Mouse (Mus musculus): ENCODE results near the gene Selenoo. TPM values are rescaled to one million over a fixed set of nuclear protein-coding genes. Genes with fewer than 3 reads are reported as not detected.

Selenoo gene
- polyA plus RNA-seq, 1 experiment = 26.1 TPM

DNA sequence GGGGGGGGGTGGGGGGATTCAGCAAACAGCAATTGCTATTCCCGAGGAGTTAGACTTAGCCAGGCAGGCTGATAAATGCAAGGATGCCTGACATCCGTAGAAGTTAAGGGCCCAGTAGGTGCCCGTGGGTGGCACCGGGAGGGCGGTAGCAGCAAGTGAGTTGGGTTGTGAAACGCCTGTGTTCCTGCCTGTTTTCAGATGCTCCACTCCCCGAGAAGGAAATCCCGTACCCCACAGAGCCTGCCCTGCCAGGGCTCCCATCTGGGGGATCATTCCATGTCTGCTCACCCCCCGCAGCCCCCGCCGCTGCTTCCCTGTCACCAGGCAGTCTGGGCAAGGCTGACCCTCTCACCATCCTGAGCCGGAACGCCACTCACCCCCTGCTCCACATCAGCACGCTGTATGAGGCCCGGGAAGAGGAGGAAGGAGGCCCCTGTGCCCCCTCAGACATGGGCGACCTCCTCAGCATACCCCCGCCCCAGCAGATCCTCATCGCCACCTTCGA, 19.5 kb upstream of the Selenoo start:
- Histone ChIP-seq H3K4me3 (ENCODE audit: insufficient read depth, low read depth, low read length) (no peak overlapping the region), H3K4me1 (ENCODE audit: control insufficient read depth, insufficient read depth, insufficient read length, low read length) (no peaks in the 10 kb centered on the region), H3K27ac (replicated peaks; ENCODE audit: low read depth, low read length) (no peak overlapping the region)

GRCm38 (mm10) chr15:89070606-89071005, 18.3 kb upstream of the Selenoo start:
- H3K27ac ChIP-seq (replicated peaks; ENCODE audit: low read depth, low read length) = no peak overlapping the region
- no peak overlapping the region for H3K4me3 ChIP-seq (ENCODE audit: insufficient read depth, low read depth, low read length)
- H3K4me1 ChIP-seq (ENCODE audit: control insufficient read depth, insufficient read depth, insufficient read length, low read length) = peaks cover 3% of the 10 kb centered on the region; the same call in 1 of the 2 replicates

GRCm38 (mm10) chr15:89073993-89074603, 14.8 kb upstream of the Selenoo start:
- Histone ChIP-seq H3K27ac (replicated peaks; ENCODE audit: low read depth, low read length) (no peak overlapping the region), H3K4me3 (ENCODE audit: insufficient read depth, low read depth, low read length) (0 out of 2 replicates have a peak overlapping the region, but pooled peaks have one; percentile 90), H3K4me1 (ENCODE audit: control insufficient read depth, insufficient read depth, insufficient read length, low read length) (peaks cover 19% of the 10 kb centered on the region)

DNA sequence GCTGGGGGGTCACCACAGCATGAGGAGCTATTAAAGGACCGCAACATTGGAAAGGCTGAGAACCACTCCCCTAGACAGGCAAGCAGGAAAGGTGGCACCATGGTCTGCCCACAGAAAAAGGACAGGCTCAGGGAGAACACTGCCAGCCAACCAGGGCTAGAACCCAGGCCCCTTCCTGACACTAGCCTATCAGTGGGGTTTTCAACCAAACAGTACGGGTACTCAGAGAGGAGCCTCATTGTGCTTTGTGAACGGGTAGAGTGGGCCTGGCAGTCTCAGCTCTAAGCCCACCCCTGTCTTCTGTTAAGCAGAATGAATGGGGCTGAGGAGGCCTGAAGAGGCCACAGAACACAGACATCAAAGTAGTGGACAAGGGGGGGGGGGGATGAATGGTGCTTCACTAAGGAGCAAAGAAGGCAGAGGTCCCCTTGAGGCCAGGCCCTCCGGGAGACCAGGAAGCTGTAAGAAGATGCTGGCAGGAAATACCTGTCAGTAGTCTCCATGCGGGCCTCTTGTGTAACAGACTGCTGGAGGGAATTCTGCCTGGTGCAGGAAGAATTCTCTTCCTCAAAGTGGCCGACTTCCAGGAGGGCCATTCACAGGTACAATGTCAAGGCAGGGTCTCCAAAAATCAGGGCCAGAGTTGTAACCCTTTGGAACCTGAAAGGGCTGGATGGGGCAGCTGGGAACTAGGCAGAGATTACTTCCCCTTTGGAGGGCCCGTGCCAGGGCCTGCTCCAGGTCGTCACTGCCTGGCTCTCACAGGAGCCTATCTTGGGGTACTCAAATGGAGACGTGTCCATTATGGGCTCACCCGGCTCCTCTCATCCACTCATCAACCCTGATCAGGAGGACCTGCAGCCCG, 14.0 kb upstream of the Selenoo start, which contains the start of gene Trabd:
Trabd (plus strand) TSS at position 512 of the 865 bp plus-strand sequence.
- peak within 1 kb of the TSS; percentile 91 for H3K27ac ChIP-seq (replicated peaks; ENCODE audit: low read depth, low read length)
- peaks cover 19% of the 10 kb centered on the region for H3K4me1 ChIP-seq (ENCODE audit: control insufficient read depth, insufficient read depth, insufficient read length, low read length)
- H3K4me3 ChIP-seq (ENCODE audit: insufficient read depth, low read depth, low read length) = peak within 1 kb of the TSS; percentile 90

DNA sequence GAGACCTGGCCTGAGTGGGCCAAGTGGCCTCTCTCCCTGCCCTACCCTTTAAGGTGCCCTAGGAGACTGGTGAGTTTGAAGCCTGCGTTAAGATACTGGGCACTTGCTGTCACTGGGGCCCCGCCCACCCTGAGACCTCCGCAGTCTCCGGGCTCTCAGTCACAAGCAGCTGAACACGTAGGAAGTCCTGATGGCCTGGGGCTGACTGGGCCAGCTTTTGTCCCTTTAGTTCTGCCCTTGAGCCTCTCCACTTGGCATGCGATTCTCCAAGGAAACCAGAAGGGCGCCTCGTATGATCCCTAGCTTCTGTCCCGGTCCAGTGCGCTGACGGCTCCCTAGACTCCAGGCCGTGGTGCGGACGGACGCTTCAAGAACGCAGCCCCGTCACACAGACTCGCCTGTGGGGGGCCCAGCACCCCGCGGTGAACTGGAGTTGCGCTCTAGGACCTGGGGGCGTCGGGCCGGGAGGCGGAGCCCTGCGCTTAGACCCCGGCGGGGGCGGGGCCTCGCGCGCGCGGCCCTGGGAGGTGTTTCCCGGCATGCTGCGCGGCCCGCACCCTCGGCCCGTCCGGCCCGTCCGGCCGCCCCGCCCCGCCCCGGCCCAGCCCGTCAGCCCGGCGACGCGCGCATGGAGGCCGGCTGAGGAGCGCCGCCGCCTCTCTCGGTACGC, 13.3 kb upstream of the Selenoo start:
- peak overlapping the region; percentile 90 for H3K4me3 ChIP-seq (ENCODE audit: insufficient read depth, low read depth, low read length)
- H3K4me1 ChIP-seq (ENCODE audit: control insufficient read depth, insufficient read depth, insufficient read length, low read length) = peaks cover 19% of the 10 kb centered on the region
- peak overlapping the region; percentile 91 for H3K27ac ChIP-seq (replicated peaks; ENCODE audit: low read depth, low read length)

GRCm38 (mm10) chr15:89076156-89076731, 12.6 kb upstream of the Selenoo start:
- H3K4me1 ChIP-seq (ENCODE audit: control insufficient read depth, insufficient read depth, insufficient read length, low read length) = peaks cover 19% of the 10 kb centered on the region

GRCm38 (mm10) chr15:89078208-89078836, 10.6 kb upstream of the Selenoo start:
- Histone ChIP-seq H3K4me3 (ENCODE audit: insufficient read depth, low read depth, low read length) (peak overlapping the region; percentile 35), H3K27ac (replicated peaks; ENCODE audit: low read depth, low read length) (peak overlapping the region; percentile 40)

More at GRCm38 (mm10) chr15:89076156-89076731, 12.6 kb upstream of the Selenoo start:
- peak overlapping the region; percentile 86 for H3K4me3 ChIP-seq (ENCODE audit: insufficient read depth, low read depth, low read length)
- peak overlapping the region; percentile 32 for H3K27ac ChIP-seq (replicated peaks; ENCODE audit: low read depth, low read length)

GRCm38 (mm10) chr15:89083906-89084305, 5.0 kb upstream of the Selenoo start:
- H3K4me3 ChIP-seq (ENCODE audit: insufficient read depth, low read depth, low read length) = no peak overlapping the region
- H3K4me1 ChIP-seq (ENCODE audit: control insufficient read depth, insufficient read depth, insufficient read length, low read length) = no peaks in the 10 kb centered on the region
- H3K27ac ChIP-seq (replicated peaks; ENCODE audit: low read depth, low read length) = no peak overlapping the region

More at GRCm38 (mm10) chr15:89078208-89078836, 10.6 kb upstream of the Selenoo start:
- H3K4me1 ChIP-seq (ENCODE audit: control insufficient read depth, insufficient read depth, insufficient read length, low read length) = peaks cover 19% of the 10 kb centered on the region

DNA sequence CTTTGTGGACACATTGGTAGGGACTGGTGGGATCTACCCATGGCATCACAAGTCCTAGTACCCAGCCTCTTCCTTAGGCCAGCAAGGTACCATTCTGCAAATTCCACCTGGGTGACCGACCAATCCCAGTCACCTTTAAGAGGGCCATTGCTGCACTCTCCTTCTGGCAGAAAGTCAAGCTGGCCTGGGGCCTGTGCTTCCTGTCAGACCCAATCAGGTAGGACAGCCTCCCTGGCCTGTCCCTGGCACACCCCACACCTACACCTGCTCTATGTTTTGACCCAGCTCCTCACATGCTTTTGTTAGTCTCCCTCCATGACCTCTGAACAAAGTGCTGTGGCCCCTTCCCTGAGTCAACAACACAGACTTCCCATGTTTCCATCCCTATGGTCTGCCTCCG, 4.1 kb upstream of the Selenoo start:
- Histone ChIP-seq H3K4me1 (ENCODE audit: control insufficient read depth, insufficient read depth, insufficient read length, low read length) (peaks cover 4% of the 10 kb centered on the region; the same call in 1 of the 2 replicates), H3K27ac (replicated peaks; ENCODE audit: low read depth, low read length) (no peak overlapping the region), H3K4me3 (ENCODE audit: insufficient read depth, low read depth, low read length) (no peak overlapping the region)

GRCm38 (mm10) chr15:89089248-89090051, 566 bp downstream of the Selenoo start:
- Histone ChIP-seq H3K27ac (replicated peaks; ENCODE audit: low read depth, low read length) (peak overlapping the region; percentile 74), H3K4me3 (ENCODE audit: insufficient read depth, low read depth, low read length) (peak overlapping the region; percentile 85), H3K4me1 (ENCODE audit: control insufficient read depth, insufficient read depth, insufficient read length, low read length) (peaks cover 6% of the 10 kb centered on the region; the same call in 1 of the 2 replicates)

- H3K4me3 ChIP-seq (ENCODE audit: insufficient read depth, low read depth, low read length) = no peak overlapping the region
- no peak overlapping the region for H3K27ac ChIP-seq (replicated peaks; ENCODE audit: low read depth, low read length)
- H3K4me1 ChIP-seq (ENCODE audit: control insufficient read depth, insufficient read depth, insufficient read length, low read length) = peaks cover 6% of the 10 kb centered on the region; the same call in 1 of the 2 replicates
Measured at GRCm38 (mm10) chr15:89090662-89091061, 1.8 kb downstream of the Selenoo start.

GRCm38 (mm10) chr15:89092181-89092580, 3.3 kb downstream of the Selenoo start:
- Histone ChIP-seq H3K4me3 (ENCODE audit: insufficient read depth, low read depth, low read length) (no peak overlapping the region), H3K4me1 (ENCODE audit: control insufficient read depth, insufficient read depth, insufficient read length, low read length) (peaks cover 6% of the 10 kb centered on the region; the same call in 1 of the 2 replicates), H3K27ac (replicated peaks; ENCODE audit: low read depth, low read length) (no peak overlapping the region)

DNA sequence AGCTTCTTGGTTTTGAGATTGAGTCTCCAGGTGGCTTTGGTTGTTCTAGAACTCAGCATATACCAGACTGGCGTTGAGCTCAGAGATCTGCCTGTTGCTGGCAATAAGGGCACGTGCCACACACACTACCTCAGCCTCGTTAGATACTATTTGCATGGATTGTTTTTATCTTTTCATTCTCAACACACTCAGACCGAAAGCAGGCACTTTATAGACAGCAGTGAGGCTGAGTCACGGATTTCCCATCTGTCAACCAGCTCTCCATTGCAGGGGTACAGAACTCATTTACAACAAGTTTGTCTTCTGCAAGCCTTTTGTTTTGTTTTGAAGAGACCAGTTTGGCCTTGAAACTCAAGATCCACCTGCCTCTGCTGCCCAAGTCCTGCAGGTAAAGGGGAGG, 8.6 kb downstream of the Selenoo start:
- Histone ChIP-seq H3K4me3 (ENCODE audit: insufficient read depth, low read depth, low read length) (no peak overlapping the region), H3K27ac (replicated peaks; ENCODE audit: low read depth, low read length) (no peak overlapping the region), H3K4me1 (ENCODE audit: control insufficient read depth, insufficient read depth, insufficient read length, low read length) (no peaks in the 10 kb centered on the region)
